Mouse (Mus musculus): ENCODE measurements around the gene Psmd11. TPM values are rescaled to one million over a fixed set of nuclear protein-coding genes. Genes with fewer than 3 reads are reported as not detected.
A peak's percentile ranks its signal among the peaks of the same experiment; 100 is the strongest.
"Not testable (repeated sequence)": the region's sequence is repeated elsewhere in the genome, so short reads cannot be mapped to it uniquely, and the experiment has no call there.

The Psmd11 gene
- polyA plus RNA-seq, 1 experiment from 2014 or later, result 293 TPM

- not testable (repeated sequence) for H3K27me3 ChIP-seq; H3K27ac ChIP-seq; H3K4me2 ChIP-seq; H3K9me3 ChIP-seq; H3K4me3 ChIP-seq; ATAC-seq (ENCODE audit: low FRiP score); H3K9ac ChIP-seq; H3K4me1 ChIP-seq (replicated peaks)
- 97% methylated on average over 6 of the region's 6 CpGs for WGBS
- H3K36me3 ChIP-seq, result peaks cover 61% of the 10 kb centered on the region
Measured at GRCm38 (mm10) chr11:80407878-80408277, 20.5 kb upstream of the Psmd11 start.

- no peaks in the 10 kb centered on the region for H3K4me1 ChIP-seq (replicated peaks)
- H3K9ac ChIP-seq, result no peak overlapping the region
- 95% methylated on average over 2 of the region's 2 CpGs for WGBS
- ATAC-seq (ENCODE audit: low FRiP score), result no peak
- H3K27me3 ChIP-seq, result no peaks in the 10 kb centered on the region
- peaks cover 66% of the 10 kb centered on the region for H3K36me3 ChIP-seq
- no peak overlapping the region for H3K27ac ChIP-seq
- H3K9me3 ChIP-seq, result no peaks in the 10 kb centered on the region
- no peak overlapping the region for H3K4me2 ChIP-seq
- H3K4me3 ChIP-seq, result no peak overlapping the region
Measured at GRCm38 (mm10) chr11:80410377-80410776, 18.0 kb upstream of the Psmd11 start.

- peaks cover 37% of the 10 kb centered on the region for H3K36me3 ChIP-seq
- WGBS, result 85% methylated on average over 5 of the region's 5 CpGs
- no peaks in the 10 kb centered on the region for H3K27me3 ChIP-seq
- H3K4me1 ChIP-seq (replicated peaks), result no peaks in the 10 kb centered on the region
- no peak overlapping the region for H3K4me2 ChIP-seq
- no peak for ATAC-seq (ENCODE audit: low FRiP score)
- no peak overlapping the region for H3K4me3 ChIP-seq
- H3K9me3 ChIP-seq, result no peaks in the 10 kb centered on the region
- no peak overlapping the region for H3K27ac ChIP-seq
- H3K9ac ChIP-seq, result no peak overlapping the region
Measured at GRCm38 (mm10) chr11:80417085-80417484, 11.3 kb upstream of the Psmd11 start.

DNA sequence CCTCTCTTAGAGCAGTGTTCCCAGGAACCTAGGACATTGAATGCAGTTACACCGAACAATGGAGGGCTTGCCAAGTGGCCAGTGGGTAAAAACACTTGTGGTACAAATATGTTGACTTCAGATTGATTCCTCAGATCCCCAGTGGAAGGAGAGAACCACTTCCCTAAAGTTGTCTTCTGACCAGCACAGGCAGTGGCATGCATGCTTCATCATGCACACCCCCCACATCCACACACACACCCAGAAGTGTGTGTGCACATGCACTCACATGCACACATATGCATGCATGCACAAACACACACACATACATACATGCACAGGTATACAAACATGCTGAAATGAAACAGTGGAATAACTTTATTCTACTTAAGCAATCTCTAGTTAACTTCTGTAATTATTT is 8.7 kb upstream of the Psmd11 start:
- Histone ChIP-seq H3K9ac (no peak overlapping the region), H3K9me3 (no peaks in the 10 kb centered on the region), H3K27ac (no peak overlapping the region), H3K4me1 (replicated peaks) (no peaks in the 10 kb centered on the region), H3K4me2 (no peak overlapping the region), H3K4me3 (no peak overlapping the region), H3K36me3 (peaks cover 22% of the 10 kb centered on the region), H3K27me3 (no peaks in the 10 kb centered on the region)
- no peak for ATAC-seq (ENCODE audit: low FRiP score)
- 86% methylated on average over 1 of the region's 1 CpGs for WGBS

DNA sequence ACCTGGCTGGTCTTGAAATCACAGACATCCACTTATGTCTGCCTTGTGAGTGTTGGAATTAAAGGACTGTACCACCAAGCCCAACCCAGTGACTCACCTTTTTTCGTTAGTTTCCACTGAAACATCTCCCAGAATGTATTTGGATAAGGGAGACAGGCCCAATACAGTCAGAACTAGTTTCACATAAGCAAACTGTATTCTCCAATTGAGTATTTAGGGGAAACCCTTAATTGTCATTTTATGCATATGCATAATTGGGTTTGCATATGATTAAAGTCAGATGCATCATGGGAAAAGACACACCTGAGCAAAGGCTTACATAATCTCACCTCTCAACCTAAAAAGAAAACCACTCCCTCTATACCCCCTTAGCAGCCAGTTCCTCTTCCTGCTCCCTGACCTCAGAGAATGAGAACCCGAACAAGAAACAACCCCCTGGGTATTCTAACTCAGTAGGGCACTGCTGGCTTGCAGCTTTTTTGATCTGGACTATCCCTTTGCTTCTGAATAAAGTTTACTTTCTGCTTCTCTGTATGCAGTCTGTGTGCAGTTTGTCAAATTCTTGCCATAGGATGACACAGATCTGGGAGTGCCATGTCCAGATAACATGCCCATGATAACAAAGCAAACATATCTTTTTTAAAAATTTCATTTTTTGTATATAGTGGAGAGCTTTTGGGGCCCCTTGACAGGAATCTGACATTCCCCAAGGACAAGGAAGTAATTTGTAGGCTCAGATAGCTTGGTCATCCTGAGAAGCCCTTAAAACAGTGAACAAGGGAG is 8.0 kb upstream of the Psmd11 start:
- Histone ChIP-seq H3K4me1 (replicated peaks) (no peaks in the 10 kb centered on the region), H3K36me3 (peaks cover 16% of the 10 kb centered on the region), H3K9ac (no peak overlapping the region), H3K4me3 (no peak overlapping the region), H3K4me2 (no peak overlapping the region), H3K27me3 (no peaks in the 10 kb centered on the region), H3K27ac (no peak overlapping the region), H3K9me3 (no peaks in the 10 kb centered on the region)
- no peak for ATAC-seq (ENCODE audit: low FRiP score)
- WGBS, result 67% methylated on average over 2 of the region's 2 CpGs

DNA sequence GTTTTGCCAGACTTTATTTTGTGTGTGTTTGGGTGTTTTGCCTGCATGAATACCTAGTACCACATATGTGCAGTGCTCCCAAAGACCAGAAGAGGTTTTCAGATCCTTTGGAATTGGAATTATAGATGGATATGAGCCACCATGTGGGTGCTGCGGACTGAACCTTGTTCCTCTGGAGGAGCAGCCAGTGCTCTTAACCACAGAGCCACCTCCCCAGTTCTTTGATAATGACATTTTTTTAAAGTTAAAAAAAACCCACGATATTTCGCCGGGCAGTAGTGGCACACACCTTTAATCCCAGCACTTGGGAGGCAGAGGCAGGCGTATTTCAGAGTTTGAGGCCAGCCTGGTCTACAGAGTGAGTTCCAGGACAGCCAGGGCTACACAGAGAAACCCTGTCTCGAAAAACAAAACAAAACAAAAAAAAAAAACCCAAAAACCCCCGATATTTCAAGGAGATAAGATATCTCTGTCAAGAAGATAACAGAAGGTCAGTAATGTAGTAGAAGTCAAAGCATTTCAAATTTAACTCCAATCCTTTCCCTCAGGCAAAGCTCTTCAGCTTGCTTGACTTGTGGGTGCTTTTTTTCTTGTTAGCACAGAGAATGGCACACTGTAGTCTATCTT is 6.9 kb upstream of the Psmd11 start:
- no peaks in the 10 kb centered on the region for H3K9me3 ChIP-seq
- H3K9ac ChIP-seq, result no peak overlapping the region
- H3K4me3 ChIP-seq, result no peak overlapping the region
- H3K27me3 ChIP-seq, result no peaks in the 10 kb centered on the region
- WGBS, result 86% methylated on average over 7 of the region's 7 CpGs
- no peaks in the 10 kb centered on the region for H3K4me1 ChIP-seq (replicated peaks)
- no peak overlapping the region for H3K27ac ChIP-seq
- peaks cover 9% of the 10 kb centered on the region for H3K36me3 ChIP-seq
- H3K4me2 ChIP-seq, result no peak overlapping the region
- ATAC-seq (ENCODE audit: low FRiP score), result no peak

DNA sequence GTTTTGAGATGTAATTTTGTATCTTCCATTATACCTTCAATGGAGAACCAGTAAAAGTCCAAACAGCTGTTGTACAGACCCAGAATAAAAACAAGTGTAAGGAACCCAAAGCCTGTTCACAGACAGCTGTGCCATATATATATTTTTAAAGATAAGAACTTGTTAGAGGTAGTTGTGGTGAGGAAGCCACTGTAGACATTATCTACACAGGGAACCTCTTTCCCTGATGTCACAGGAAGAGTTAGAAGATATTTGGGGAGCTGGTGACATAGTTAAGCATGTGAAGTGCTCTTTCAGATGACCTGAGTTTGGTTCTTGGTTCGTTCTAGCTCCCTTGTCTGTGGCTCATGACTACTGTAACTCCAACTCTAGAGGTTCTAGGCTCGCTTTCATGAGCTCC is 3.7 kb upstream of the Psmd11 start:
- no peak overlapping the region for H3K4me2 ChIP-seq

GRCm38 (mm10) chr11:80425247-80425778 is 3.1 kb upstream of the Psmd11 start:
- 63% methylated on average over 5 of the region's 5 CpGs for WGBS
- H3K27me3 ChIP-seq, result no peaks in the 10 kb centered on the region
- H3K4me1 ChIP-seq (replicated peaks), result peaks cover 14% of the 10 kb centered on the region
- no peak overlapping the region for H3K9ac ChIP-seq
- H3K27ac ChIP-seq, result no peak overlapping the region
- ATAC-seq (ENCODE audit: low FRiP score), result no peak
- H3K4me2 ChIP-seq, result no peak overlapping the region
- no peak overlapping the region for H3K4me3 ChIP-seq
- H3K9me3 ChIP-seq, result no peaks in the 10 kb centered on the region
- no peaks in the 10 kb centered on the region for H3K36me3 ChIP-seq

More for the DNA sequence above, 3.7 kb upstream of the Psmd11 start:
- Histone ChIP-seq H3K36me3 (no peaks in the 10 kb centered on the region), H3K9me3 (no peaks in the 10 kb centered on the region), H3K27me3 (no peaks in the 10 kb centered on the region), H3K27ac (no peak overlapping the region), H3K9ac (no peak overlapping the region), H3K4me1 (replicated peaks) (peaks cover 10% of the 10 kb centered on the region), H3K4me3 (no peak overlapping the region)
- 91% methylated on average over 2 of the region's 2 CpGs for WGBS
- no peak for ATAC-seq (ENCODE audit: low FRiP score)

DNA sequence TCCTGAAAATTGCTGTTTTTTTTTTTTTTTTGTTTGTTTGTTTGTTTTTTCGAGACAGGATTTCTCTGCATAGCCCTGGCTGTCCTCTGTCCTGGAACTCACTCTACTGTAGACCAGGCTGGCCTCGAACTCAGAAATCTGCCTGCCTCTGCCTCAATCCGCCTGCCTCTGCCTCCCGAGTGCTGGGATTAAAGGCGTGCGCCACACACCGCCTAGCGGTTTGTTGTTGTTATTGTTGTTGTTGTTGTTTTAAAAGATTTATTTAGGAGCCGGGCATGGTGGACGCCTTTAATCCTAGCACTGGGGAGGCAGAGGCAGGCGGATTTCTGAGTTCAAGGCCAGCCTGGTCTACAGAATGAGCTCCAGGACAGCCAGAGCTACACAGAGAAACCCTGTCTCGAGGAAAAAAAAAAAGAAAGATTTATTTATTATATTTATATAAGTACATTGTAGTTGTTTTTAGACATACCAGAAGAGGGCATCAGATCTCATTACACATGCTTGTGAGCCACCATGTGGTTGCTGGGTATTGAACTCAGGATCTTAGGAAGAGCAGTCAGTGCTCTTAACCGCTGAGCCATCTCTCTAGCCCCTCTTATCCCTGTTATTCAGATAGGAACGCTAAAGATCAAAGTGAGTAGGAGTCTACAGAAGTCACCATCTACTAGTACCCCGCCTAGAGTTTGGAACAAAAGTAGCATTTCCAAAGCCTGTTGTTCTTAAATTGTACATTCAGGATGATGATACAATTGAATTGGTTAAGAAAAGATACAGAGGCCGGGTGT is 2.2 kb upstream of the Psmd11 start:
- not testable (repeated sequence) for H3K4me2 ChIP-seq; H3K9ac ChIP-seq; H3K9me3 ChIP-seq; H3K36me3 ChIP-seq; H3K27me3 ChIP-seq; H3K4me3 ChIP-seq; ATAC-seq (ENCODE audit: low FRiP score); H3K27ac ChIP-seq
- 83% methylated on average over 16 of the region's 16 CpGs for WGBS
- peaks cover 16% of the 10 kb centered on the region for H3K4me1 ChIP-seq (replicated peaks)

- H3K4me2 ChIP-seq, result peak overlapping the region; percentile 78
- peak overlapping the region; percentile 96 for H3K9ac ChIP-seq
- no peaks in the 10 kb centered on the region for H3K9me3 ChIP-seq
- H3K36me3 ChIP-seq, result peaks cover 20% of the 10 kb centered on the region
- no peaks in the 10 kb centered on the region for H3K27me3 ChIP-seq
- peak overlapping the region; percentile 93 for H3K27ac ChIP-seq
- no peak; the same call in 1 of the 2 replicates for ATAC-seq (ENCODE audit: low FRiP score)
- peaks cover 16% of the 10 kb centered on the region for H3K4me1 ChIP-seq (replicated peaks)
- WGBS, result 0% methylated on average over 36 of the region's 37 CpGs
- H3K4me3 ChIP-seq, result peak overlapping the region; percentile 97
Measured at GRCm38 (mm10) chr11:80429009-80429475, 627 bp downstream of the Psmd11 start.

DNA sequence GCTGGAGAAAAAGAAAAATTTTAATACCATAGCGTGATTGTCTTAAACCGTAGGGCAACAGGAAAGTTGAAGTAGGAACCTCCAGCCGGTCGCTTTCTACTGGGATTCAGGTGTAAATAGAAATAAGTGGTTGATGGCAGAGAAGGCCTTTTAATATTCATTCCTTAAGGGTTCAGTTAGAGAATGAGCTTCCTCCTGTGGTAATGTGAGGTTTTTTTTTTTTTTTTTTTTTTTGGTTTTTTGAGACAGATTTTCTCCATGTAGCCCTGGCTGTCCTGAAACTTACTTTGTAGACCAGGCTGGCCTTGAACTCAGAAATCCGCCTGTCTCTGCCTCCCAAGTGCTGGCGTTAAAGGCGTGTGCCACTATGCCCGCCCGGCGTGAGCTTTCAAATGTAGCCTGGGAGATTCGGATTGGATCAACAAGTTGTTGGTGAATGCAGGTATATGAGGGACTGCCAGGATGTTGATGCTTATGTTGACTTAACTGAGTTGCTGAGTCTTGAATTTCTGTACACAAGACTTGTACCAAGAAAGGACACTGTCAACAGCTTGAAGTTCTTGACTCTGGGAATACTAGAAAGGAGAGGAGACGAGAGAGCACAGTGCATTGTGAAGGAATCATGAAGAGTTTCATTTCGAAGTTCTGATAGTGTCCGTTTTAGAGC is 1.2 kb downstream of the Psmd11 start:
- no peak for ATAC-seq (ENCODE audit: low FRiP score)

More for the DNA sequence above, 1.2 kb downstream of the Psmd11 start:
- Histone ChIP-seq H3K4me1 (replicated peaks) (peaks cover 16% of the 10 kb centered on the region), H3K9me3 (no peaks in the 10 kb centered on the region), H3K4me3 (peak overlapping the region; percentile 97), H3K4me2 (peak overlapping the region; percentile 78), H3K27ac (no peak overlapping the region), H3K9ac (peak overlapping the region; percentile 96), H3K27me3 (no peaks in the 10 kb centered on the region), H3K36me3 (peaks cover 22% of the 10 kb centered on the region)
- 63% methylated on average over 14 of the region's 14 CpGs for WGBS

All from hindbrain, embryonic 13.5 days (tissue).